Mouse (Mus musculus) right cerebral cortex, postnatal 14 days (tissue): ENCODE data around the gene Hormad2.

Source experiments
- DNase-seq: peaks from one replicate; pipeline ENCODE4 v3.0.0; 2022

Hormad2 gene

GRCm38 (mm10) chr11:4299735-4300474 is 141.0 kb downstream of the Hormad2 start:
- DNase-seq: no peak

GRCm38 (mm10) chr11:4299191-4299590 is 141.7 kb downstream of the Hormad2 start:
- DNase-seq: no peak

- DNase-seq: no peak
Observed at GRCm38 (mm10) chr11:4298615-4299014, 142.3 kb downstream of the Hormad2 start.

- DNase-seq: no peak
Observed at GRCm38 (mm10) chr11:4297753-4298152, 143.2 kb downstream of the Hormad2 start.

- no peak for DNase-seq
Observed at GRCm38 (mm10) chr11:4296610-4297275, 144.2 kb downstream of the Hormad2 start.
